Mouse (Mus musculus) liver, embryonic 15.5 days (tissue): Measurements from ENCODE around the gene Mrps9. TPM values are rescaled to one million over a fixed set of nuclear protein-coding genes. Genes with fewer than 3 reads are reported as not detected.
"Not testable (repeated sequence)": the region's sequence is repeated elsewhere in the genome, so short reads cannot be mapped to it uniquely, and the experiment has no call there.

Experiments
- ATAC-seq: fragments of 200-750 bp; cut with Nextera tagmentation; 2 replicates; pipeline ENCODE4 v1.8.0; 2017; ENCODE audit warnings: moderate number of reproducible peaks, mild to moderate bottlenecking, moderate library complexity; ENCODE audit not compliant: insufficient read depth
- H3K27ac ChIP-seq: fragments of 300-500 bp; sonication (generic); replicated peaks from 2 replicates; pipeline ENCODE4 v1.5.1; 2015; ENCODE audit warnings: mild to moderate bottlenecking, inconsistent platforms
- H3K27me3 ChIP-seq: fragments of 300-500 bp; sonication (generic); 2 replicates; pipeline ENCODE4 v1.6.1; 2015; ENCODE audit warnings: mild to moderate bottlenecking, inconsistent platforms
- H3K36me3 ChIP-seq: fragments of 300-500 bp; sonication (generic); replicated peaks from 2 replicates; pipeline ENCODE4 v1.6.1; 2015; ENCODE audit warnings: moderate library complexity, mild to moderate bottlenecking, inconsistent platforms
- H3K4me1 ChIP-seq: fragments of 300-500 bp; sonication (generic); replicated peaks from 2 replicates; pipeline ENCODE4 v1.6.1; 2015; ENCODE audit warnings: inconsistent platforms
- H3K4me2 ChIP-seq: fragments of 300-500 bp; sonication (generic); 2 replicates; pipeline ENCODE4 v1.6.1; 2015; ENCODE audit warnings: moderate library complexity, mild to moderate bottlenecking, inconsistent platforms
- H3K4me3 ChIP-seq: fragments of 300-500 bp; sonication (generic); replicated peaks from 2 replicates; pipeline ENCODE4 v1.5.1; 2015; ENCODE audit warnings: mild to moderate bottlenecking, inconsistent platforms
- H3K9ac ChIP-seq: fragments of 300-500 bp; sonication (generic); 2 replicates; pipeline ENCODE4 v1.6.1; 2015; ENCODE audit warnings: moderate library complexity, mild to moderate bottlenecking, inconsistent platforms
- H3K9me3 ChIP-seq: fragments of 300-500 bp; sonication (generic); replicated peaks from 2 replicates; pipeline ENCODE4 v1.6.1; 2016; ENCODE audit warnings: inconsistent platforms
- WGBS: fragments of 180-500 bp; shearing (Covaris S2); methylation state at CpG from one replicate; pipeline ENCODE4 v1.1.7; 2015; ENCODE audit warnings: mixed read lengths; ENCODE audit not compliant: insufficient replicate concordance; 5-methylcytosine and 5-hydroxymethylcytosine counted together
- polyA plus RNA-seq: library from polyadenylated mRNA; unstranded; fragments of >200 nt; fragmentation: Nextera tagmentation; extraction: Ambion mirVana; gene quantifications from 2 replicates; pipeline ENCODE4 v1.2.1, GENCODE M21; 2015

The Mrps9 gene
- polyA plus RNA-seq, 1 experiment from 2014 or later, result 23.0 TPM

DNA sequence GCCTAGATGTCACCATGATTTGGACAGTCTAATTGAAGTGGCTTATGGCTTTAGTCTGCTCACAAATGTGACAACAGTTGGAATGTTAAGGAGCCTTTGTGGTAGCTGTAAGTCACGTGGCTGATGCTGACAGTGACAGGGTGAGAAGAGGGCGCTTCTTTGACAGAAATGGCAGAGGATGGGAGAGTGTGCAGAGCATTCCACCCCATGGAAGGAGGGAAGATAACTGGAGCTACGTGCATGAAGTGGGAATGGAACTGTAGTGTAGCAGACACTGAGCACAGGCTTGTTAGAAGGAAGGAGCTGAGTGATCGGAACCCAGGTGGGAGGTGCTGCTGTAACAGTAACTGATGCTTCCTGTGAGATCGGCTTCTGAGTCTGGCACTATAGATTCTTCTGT lies 24.2 kb downstream of the Mrps9 start:
- H3K27ac ChIP-seq, result no peak overlapping the region
- no peaks in the 10 kb centered on the region for H3K36me3 ChIP-seq
- no peak overlapping the region for H3K4me2 ChIP-seq
- ATAC-seq, result no peak
- no peak overlapping the region for H3K9ac ChIP-seq
- 76% methylated on average over 5 of the region's 5 CpGs for WGBS
- H3K4me3 ChIP-seq, result no peak overlapping the region
- H3K9me3 ChIP-seq, result no peaks in the 10 kb centered on the region
- H3K4me1 ChIP-seq, result no peaks in the 10 kb centered on the region
- no peaks in the 10 kb centered on the region for H3K27me3 ChIP-seq

DNA sequence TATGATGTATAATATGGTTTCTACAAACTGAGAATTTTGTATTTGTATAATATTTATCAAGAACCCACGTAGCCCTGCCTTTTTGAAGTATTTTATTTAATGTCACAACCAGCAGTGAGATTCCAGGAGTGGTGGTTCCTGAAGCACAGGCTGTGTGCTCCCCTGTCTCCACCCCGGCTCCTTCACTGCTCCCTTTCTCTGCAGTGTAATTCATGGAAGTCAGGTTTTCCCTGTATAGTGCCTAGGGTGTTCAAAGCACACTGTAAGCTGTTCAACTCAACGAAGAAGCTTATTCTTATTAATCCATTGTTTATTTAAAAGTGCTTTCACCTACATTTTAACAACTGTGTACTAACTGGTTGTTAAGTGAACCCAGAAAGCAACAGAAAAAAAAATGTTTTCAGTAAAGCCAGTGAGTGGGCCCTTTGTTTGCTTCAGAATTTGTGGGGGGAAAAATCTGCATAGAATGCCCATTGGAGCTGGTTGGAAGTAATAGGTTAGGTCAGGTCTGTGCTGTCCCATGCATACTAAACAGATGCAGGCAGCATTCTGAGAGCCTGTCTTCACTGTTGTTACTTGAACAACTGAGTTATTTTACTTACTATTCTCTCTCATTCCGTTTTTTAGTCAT lies 25.5 kb downstream of the Mrps9 start:
- Histone ChIP-seq H3K4me2 (no peak overlapping the region), H3K27ac (no peak overlapping the region), H3K4me3 (no peak overlapping the region), H3K4me1 (no peaks in the 10 kb centered on the region), H3K27me3 (no peaks in the 10 kb centered on the region), H3K36me3 (no peaks in the 10 kb centered on the region), H3K9ac (no peak overlapping the region), H3K9me3 (no peaks in the 10 kb centered on the region)
- WGBS, result 68% methylated on average over 4 of the region's 4 CpGs
- ATAC-seq, result no peak

DNA sequence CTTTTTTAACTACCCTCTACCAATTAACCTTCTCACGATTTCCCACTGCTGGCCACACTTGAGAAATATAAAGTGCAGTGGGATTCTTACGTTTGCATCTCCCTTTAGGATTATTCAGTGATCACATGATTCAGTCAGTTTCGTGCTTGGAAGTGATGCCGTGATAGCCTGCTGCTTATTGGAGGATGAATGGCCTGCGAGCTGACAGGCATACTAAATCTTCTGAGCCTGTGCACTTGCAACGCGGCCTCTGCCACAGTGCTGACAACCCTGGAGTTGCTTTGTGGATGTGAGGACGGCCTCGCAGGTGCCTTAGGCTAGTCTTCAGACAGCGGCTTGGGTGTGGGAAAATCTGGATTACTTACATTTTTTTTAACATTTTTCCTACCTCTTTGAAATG lies 26.2 kb downstream of the Mrps9 start:
- no peak overlapping the region for H3K9ac ChIP-seq
- H3K27me3 ChIP-seq, result no peaks in the 10 kb centered on the region
- H3K4me1 ChIP-seq, result no peaks in the 10 kb centered on the region
- H3K4me3 ChIP-seq, result no peak overlapping the region
- ATAC-seq, result no peak
- H3K36me3 ChIP-seq, result no peaks in the 10 kb centered on the region
- H3K9me3 ChIP-seq, result no peaks in the 10 kb centered on the region
- no peak overlapping the region for H3K27ac ChIP-seq
- 78% methylated on average over 10 of the region's 10 CpGs for whole genome bisulfite sequencing
- H3K4me2 ChIP-seq, result no peak overlapping the region

DNA sequence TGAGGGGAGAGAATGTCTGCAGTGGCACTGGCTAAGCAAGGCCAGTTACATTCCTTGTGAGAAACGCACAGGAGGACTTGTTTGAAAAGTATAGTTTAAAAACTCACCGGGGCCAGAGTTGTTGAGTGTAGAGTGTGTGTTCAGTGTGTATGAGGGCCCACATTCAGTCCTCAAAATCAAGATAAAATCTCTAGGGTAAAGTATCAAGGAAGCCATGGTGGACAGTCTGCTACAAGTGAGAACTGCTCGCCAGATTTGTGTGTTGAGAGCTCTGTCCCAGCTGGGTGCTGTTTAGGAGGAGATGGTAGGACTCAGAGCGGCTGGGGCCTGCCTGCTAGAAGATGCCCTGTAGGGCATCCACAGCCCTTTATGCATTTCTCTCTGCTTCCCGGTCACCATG lies 27.8 kb downstream of the Mrps9 start:
- no peak overlapping the region for H3K27ac ChIP-seq
- no peak overlapping the region for H3K4me3 ChIP-seq
- 74% methylated on average over 5 of the region's 5 CpGs for WGBS
- no peaks in the 10 kb centered on the region for H3K4me1 ChIP-seq
- H3K9ac ChIP-seq, result no peak overlapping the region
- H3K36me3 ChIP-seq, result no peaks in the 10 kb centered on the region
- no peak overlapping the region for H3K4me2 ChIP-seq
- ATAC-seq, result no peak
- no peaks in the 10 kb centered on the region for H3K27me3 ChIP-seq
- H3K9me3 ChIP-seq, result no peaks in the 10 kb centered on the region

DNA sequence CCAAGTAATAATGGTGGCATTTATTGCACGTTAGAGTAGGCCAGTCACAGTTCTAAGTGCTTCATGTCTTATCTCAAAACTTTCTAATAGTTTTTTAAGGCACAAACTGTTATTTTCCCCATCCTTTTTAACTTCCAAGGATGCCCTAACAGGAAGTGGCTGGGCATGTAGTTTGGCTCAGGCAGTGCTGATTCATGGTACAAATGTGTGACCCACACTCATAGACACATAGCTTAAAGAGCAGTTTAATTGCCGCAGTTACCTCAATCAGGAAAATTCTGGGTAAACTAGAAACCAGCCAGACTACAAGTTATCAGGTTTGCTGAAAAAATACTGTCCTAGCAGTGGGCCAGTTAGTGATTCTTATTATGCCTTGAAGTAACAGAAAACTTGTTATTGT lies 31.2 kb downstream of the Mrps9 start:
- H3K9me3 ChIP-seq, result no peaks in the 10 kb centered on the region
- WGBS, result 75% methylated on average over 2 of the region's 2 CpGs
- H3K27ac ChIP-seq, result no peak overlapping the region
- ATAC-seq, result no peak
- no peak overlapping the region for H3K4me3 ChIP-seq
- H3K9ac ChIP-seq, result no peak overlapping the region
- no peaks in the 10 kb centered on the region for H3K27me3 ChIP-seq
- H3K4me2 ChIP-seq, result no peak overlapping the region
- H3K36me3 ChIP-seq, result no peaks in the 10 kb centered on the region
- no peaks in the 10 kb centered on the region for H3K4me1 ChIP-seq

DNA sequence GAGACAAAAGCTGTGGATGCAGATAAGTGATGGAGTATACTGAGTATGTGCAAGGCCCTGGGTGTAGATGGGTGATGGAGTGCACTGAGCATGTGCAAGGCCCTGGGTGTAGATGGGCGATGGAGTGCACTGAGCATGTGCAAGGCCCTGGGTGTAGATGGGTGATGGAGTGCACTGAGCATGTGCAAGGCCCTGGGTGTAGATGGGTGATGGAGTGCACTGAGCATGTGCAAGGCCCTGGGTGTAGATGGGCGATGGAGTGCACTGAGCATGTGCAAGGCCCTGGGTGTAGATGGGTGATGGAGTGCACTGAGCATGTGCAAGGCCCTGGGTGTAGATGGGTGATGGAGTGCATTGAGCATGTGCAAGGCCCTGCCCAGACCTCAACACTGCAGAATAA lies 32.4 kb downstream of the Mrps9 start:
- H3K4me3 ChIP-seq, H3K36me3 ChIP-seq, H3K9ac ChIP-seq, ATAC-seq, H3K27ac ChIP-seq, H3K27me3 ChIP-seq, H3K4me2 ChIP-seq, H3K9me3 ChIP-seq, H3K4me1 ChIP-seq: not testable (repeated sequence)
- WGBS, result 81% methylated on average over 2 of the region's 2 CpGs

DNA sequence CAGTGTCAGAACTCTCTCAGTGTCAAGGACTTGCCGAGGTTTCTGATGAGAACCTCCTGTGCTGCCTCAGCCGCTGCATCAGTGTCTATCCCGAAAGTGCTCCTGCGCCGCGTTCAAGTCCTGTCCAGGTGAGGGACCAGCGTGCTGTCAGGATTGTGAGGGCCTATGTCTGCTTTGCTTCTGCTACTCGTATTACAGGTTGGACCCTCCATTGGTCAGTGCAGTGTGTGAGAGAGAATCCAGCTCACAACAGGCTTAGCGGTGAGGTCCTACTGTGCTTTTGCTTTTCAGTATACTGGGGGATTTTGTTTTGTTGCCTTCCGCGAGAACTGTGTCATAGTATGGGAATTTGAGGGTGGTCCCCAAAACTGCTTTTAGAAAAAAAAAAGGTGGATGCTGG lies 36.8 kb downstream of the Mrps9 start:
- Histone ChIP-seq H3K9me3 (no peaks in the 10 kb centered on the region), H3K4me1 (no peaks in the 10 kb centered on the region), H3K4me2 (no peak overlapping the region), H3K36me3 (0 out of 2 replicates have a peak, but pooled peaks cover 7% of the 10 kb centered on the region), H3K9ac (no peak overlapping the region), H3K27ac (no peak overlapping the region), H3K27me3 (no peaks in the 10 kb centered on the region), H3K4me3 (no peak overlapping the region)
- ATAC-seq, result no peak
- 85% methylated on average over 11 of the region's 11 CpGs for WGBS

DNA sequence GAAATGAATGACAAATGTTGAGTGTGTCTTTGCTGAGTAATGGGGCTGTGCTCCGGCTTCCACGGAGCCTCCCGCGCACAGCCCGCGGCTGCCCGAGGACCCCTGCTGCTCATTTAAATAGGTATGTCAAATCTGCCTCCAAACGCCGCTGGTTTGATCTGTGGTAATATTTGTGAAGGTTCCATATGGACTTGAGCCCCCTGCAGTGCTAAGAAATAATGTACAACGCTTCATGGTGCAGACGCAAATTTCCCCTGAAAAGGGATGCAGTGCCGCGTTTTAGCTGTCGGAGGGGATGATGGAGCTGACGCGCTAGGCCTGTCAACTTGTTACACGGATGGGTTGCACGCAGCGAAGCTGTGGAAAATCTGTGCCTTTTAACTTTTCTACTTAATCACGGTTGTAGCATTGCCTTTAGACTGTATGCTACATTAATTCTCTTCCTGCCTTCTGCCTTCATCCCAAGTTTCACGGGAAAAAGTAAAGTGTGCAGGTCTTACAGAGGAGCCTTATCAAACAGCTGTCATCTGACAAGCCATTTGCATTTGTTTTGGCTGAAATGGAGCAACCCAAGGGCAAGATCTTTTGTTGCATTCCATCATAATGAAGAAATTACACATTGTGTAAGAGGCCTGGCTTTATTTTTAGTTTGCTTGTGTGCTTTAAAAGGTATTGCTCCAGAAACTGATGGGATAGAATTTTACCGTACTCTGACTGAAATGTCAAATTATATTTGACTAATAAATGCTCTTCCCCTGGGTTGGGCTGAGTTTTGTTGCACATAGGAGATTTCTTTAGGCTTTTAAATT lies 37.7 kb downstream of the Mrps9 start:
- Histone ChIP-seq H3K4me1 (no peaks in the 10 kb centered on the region), H3K36me3 (0 out of 2 replicates have a peak, but pooled peaks cover 7% of the 10 kb centered on the region), H3K27me3 (no peaks in the 10 kb centered on the region), H3K9me3 (no peaks in the 10 kb centered on the region), H3K9ac (no peak overlapping the region), H3K4me3 (no peak overlapping the region), H3K4me2 (no peak overlapping the region), H3K27ac (no peak overlapping the region)
- 81% methylated on average over 22 of the region's 22 CpGs for WGBS
- ATAC-seq, result no peak

DNA sequence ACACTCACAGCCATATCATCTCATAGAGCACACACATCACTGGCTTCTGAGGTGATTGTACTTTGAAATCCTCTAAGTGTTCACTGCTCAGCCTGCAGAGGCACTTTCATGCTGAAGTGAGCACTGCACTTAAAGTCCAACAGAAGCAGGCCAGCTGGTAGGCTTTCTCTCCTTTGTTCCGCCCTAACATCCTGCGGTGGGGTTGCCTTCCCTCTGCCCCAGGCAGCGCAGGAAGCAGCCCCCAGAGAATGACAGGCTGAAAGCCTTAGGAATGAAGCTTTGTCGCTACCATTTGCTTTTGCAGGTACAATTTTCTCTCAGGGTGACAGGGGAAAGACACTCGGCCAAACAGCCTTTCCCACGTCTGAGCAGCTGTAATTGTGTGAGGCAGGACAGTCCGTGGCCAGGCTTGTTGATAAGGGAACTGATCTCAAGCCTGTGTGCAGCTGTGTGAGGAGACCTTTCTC lies 38.4 kb downstream of the Mrps9 start:
- no peaks in the 10 kb centered on the region for H3K4me1 ChIP-seq
- WGBS, result 68% methylated on average over 7 of the region's 7 CpGs
- H3K4me3 ChIP-seq, result no peak overlapping the region
- H3K9ac ChIP-seq, result no peak overlapping the region
- 0 out of 2 replicates have a peak, but pooled peaks cover 7% of the 10 kb centered on the region for H3K36me3 ChIP-seq
- H3K9me3 ChIP-seq, result no peaks in the 10 kb centered on the region
- no peak for ATAC-seq
- no peak overlapping the region for H3K27ac ChIP-seq
- no peaks in the 10 kb centered on the region for H3K27me3 ChIP-seq
- no peak overlapping the region for H3K4me2 ChIP-seq

DNA sequence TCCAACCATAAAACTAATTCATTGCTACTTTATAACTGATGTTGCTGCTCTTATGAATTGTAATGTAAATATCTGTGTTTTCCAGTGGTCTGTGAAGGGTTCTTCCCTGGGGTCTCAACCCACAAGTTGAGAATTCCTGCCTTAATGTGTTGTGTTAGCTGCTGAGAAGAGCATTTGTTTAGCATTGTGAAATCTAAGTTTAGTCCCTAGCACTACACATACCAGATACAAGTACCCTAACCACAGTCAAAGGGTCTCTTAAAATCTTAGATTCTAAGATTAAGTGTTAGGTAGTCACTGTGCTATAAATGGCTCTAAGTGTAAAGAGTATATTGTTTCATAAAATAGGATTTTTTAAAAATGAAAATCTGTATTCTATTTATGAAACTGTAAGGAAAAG lies 43.7 kb downstream of the Mrps9 start:
- Histone ChIP-seq H3K4me2 (no peak overlapping the region), H3K27me3 (no peaks in the 10 kb centered on the region), H3K27ac (no peak overlapping the region), H3K4me3 (no peak overlapping the region), H3K36me3 (peaks cover 13% of the 10 kb centered on the region), H3K4me1 (no peaks in the 10 kb centered on the region), H3K9me3 (no peaks in the 10 kb centered on the region), H3K9ac (no peak overlapping the region)
- ATAC-seq, result no peak

DNA sequence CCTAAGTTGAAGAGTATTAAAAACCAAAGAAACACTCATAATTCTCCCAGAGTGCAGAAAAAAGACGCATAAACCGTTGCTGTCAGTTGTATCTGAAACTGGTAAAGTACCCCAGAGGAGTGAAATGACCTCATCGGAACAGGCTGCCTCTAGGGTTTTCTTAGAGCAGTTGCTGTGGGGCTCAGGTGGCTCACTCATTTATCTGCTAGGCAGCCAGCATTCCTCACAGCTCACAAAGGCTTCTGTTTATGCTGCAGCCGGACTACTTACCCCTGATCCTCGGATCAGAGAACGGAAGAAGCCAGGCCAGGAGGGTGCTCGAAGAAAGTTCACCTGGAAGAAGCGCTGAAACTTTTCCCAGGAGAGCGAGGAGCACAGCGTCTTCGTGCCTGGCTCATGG lies 54.1 kb downstream of the Mrps9 start:
- Histone ChIP-seq H3K27me3 (no peaks in the 10 kb centered on the region), H3K9ac (no peak overlapping the region), H3K27ac (no peak overlapping the region), H3K36me3 (peaks cover 21% of the 10 kb centered on the region), H3K4me2 (no peak overlapping the region), H3K9me3 (no peaks in the 10 kb centered on the region), H3K4me1 (no peaks in the 10 kb centered on the region), H3K4me3 (no peak overlapping the region)
- ATAC-seq, result no peak
- 79% methylated on average over 11 of the region's 11 CpGs for WGBS
